Mouse (Mus musculus) testis, adult 2 months (tissue): ENCODE data around the gene Cpne5.

Experiments
- CTCF ChIP-seq: fragments of 200-500 bp; IDR thresholded peaks from 2 replicates; pipeline ENCODE4 v1.5.1; 2012; ENCODE audit warnings: low read depth, mild to moderate bottlenecking, inconsistent platforms, low read length, moderate library complexity; ENCODE audit not compliant: control insufficient read depth, insufficient read depth, insufficient replicate concordance
- POLR2A ChIP-seq: fragments of 200-500 bp; IDR thresholded peaks from 2 replicates; pipeline ENCODE4 v1.6.1; 2012; ENCODE audit warnings: low read depth, mild to moderate bottlenecking, inconsistent platforms, low read length, moderate library complexity; ENCODE audit not compliant: control insufficient read depth

GRCm38 (mm10) chr17:29214193-29214456 is 23.8 kb downstream of the Cpne5 start:
- TF ChIP-seq POLR2A = no peak
- TF ChIP-seq CTCF = no peak
